Mouse (Mus musculus) forebrain, embryonic 12.5 days (tissue): Measurements from ENCODE around the gene AY761185. TPM values are rescaled to one million over a fixed set of nuclear protein-coding genes. Genes with fewer than 3 reads are reported as not detected.
"Not testable (repeated sequence)": the region's sequence is repeated elsewhere in the genome, so short reads cannot be mapped to it uniquely, and the experiment has no call there.

ENCODE experiments used
- ATAC-seq: fragments of 200-750 bp; cut with Nextera tagmentation; 2 replicates; pipeline ENCODE4 v1.8.0; 2017; ENCODE audit warnings: moderate TSS enrichment; ENCODE audit not compliant: low FRiP score
- H3K27ac ChIP-seq: fragments of 300-500 bp; sonication (generic); 2 replicates; pipeline ENCODE4 v1.5.1; 2016; ENCODE audit warnings: mild to moderate bottlenecking
- H3K27me3 ChIP-seq: fragments of 300-500 bp; sonication (generic); 2 replicates; pipeline ENCODE4 v1.6.1; 2016; ENCODE audit warnings: mild to moderate bottlenecking
- H3K36me3 ChIP-seq: fragments of 300-500 bp; sonication (generic); replicated peaks from 2 replicates; pipeline ENCODE4 v1.6.1; 2016; ENCODE audit warnings: mild to moderate bottlenecking
- H3K4me1 ChIP-seq: fragments of 300-500 bp; sonication (generic); 2 replicates; pipeline ENCODE4 v1.6.1; 2016
- H3K4me2 ChIP-seq: fragments of 300-500 bp; sonication (generic); 2 replicates; pipeline ENCODE4 v1.6.1; 2016; ENCODE audit warnings: mild to moderate bottlenecking, moderate library complexity
- H3K4me3 ChIP-seq: fragments of 300-500 bp; sonication (generic); replicated peaks from 2 replicates; pipeline ENCODE4 v1.5.1; 2016; ENCODE audit warnings: mild to moderate bottlenecking
- H3K9ac ChIP-seq: fragments of 300-500 bp; sonication (generic); 2 replicates; pipeline ENCODE4 v1.6.1; 2016; ENCODE audit warnings: mild to moderate bottlenecking
- H3K9me3 ChIP-seq: fragments of 300-500 bp; sonication (generic); 2 replicates; pipeline ENCODE4 v1.6.1; 2016
- WGBS: fragments of 180-500 bp; shearing (Covaris S2); methylation state at CpG from one replicate; pipeline ENCODE4 v1.1.7; 2016; 5-methylcytosine and 5-hydroxymethylcytosine counted together
- polyA plus RNA-seq: library from polyadenylated mRNA; unstranded; fragments of >200 nt; fragmentation: Nextera tagmentation; extraction: Ambion mirVana; gene quantifications from 2 replicates; pipeline ENCODE4 v1.2.1, GENCODE M21; 2016

Gene AY761185
- not detected in 2 replicates for polyA plus RNA-seq

DNA sequence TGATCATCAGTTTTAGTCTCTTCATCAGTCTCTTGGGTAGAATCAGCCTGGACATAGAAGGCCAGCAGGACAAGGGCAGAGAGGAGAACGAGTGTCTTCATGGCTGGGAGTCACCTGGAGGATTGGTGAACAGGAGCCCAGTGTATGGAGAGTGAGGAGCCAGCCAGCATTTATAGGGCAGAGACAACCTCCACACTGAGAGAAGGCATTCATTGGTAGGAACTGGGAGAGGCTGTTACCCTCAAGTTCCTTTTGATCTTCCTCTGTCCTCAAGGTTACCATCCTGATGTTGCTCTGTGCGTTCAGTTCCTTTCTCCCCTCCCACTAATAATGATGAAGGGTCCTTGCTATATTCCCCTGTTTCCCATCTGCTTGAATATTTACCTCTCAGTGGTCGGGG is at the start of gene AY761185:
Gene AY761185 (minus strand): TSS at position 101 of the 400 bp plus-strand sequence.
- peaks cover 23% of the 10 kb centered on the region for H3K9me3 ChIP-seq
- 78% methylated on average over 3 of the region's 3 CpGs for WGBS
- no peak within 1 kb of the TSS for H3K9ac ChIP-seq
- H3K36me3 ChIP-seq, result no peaks in the 10 kb centered on the region
- H3K27ac ChIP-seq, result no peak within 1 kb of the TSS
- H3K4me3 ChIP-seq, result no peak within 1 kb of the TSS
- no peak within 1 kb of the TSS for H3K4me2 ChIP-seq
- ATAC-seq, result no peak
- no peaks in the 10 kb centered on the region for H3K27me3 ChIP-seq
- H3K4me1 ChIP-seq, result no peaks in the 10 kb centered on the region

DNA sequence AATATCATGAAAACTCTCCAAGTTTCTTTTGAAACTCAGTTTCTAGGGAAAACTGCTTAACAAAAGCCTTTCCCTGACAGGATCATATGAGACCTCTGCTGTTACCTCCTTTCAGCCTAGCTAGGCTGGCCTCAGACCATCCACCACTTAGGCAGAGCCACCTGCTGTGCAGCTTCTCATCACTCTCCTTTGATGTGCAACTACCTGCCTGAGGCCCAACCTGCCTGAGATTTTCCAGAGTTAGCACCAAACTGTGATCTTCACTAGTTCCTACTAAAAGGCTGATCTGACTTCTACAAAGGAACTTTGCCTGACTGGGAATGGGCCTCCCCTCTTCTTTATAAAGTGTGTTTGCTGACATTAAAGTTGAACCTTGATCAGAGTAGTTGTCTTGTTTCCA is 49.5 kb upstream of the AY761185 start:
- not testable (repeated sequence) for H3K4me2 ChIP-seq, ATAC-seq, H3K4me3 ChIP-seq, H3K27ac ChIP-seq, H3K9me3 ChIP-seq, H3K36me3 ChIP-seq, H3K27me3 ChIP-seq, H3K4me1 ChIP-seq, H3K9ac ChIP-seq

- Histone ChIP-seq H3K4me2 (no peak overlapping the region), H3K36me3 (no peaks in the 10 kb centered on the region), H3K27ac (no peak overlapping the region), H3K9me3 (peaks cover 28% of the 10 kb centered on the region), H3K9ac (no peak overlapping the region), H3K27me3 (no peaks in the 10 kb centered on the region), H3K4me1 (no peaks in the 10 kb centered on the region), H3K4me3 (no peak overlapping the region)
- no peak for ATAC-seq
- 41% methylated on average over 1 of the region's 1 CpGs for WGBS
These were observed 35.3 kb upstream of the AY761185 start for GRCm38 (mm10) chr8:20979846-20980245.

DNA sequence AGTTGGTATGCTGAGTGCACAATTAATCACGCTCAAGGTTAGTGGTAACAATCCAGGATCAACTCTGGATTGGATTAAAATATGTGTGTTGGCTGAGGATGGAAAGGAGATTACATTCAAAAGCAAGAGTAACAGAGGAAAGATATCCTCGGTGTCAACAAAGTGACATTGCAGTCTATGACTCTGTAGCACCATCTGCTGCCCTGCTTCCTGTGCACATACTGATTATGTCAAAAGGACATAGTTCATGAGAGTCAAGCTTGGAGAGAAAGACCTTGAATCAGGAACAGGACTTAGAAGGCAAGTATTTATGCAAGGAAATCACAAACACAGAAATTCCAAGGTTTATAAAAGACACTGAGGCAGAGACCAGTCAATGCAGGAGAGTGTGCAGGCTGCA is 20.0 kb upstream of the AY761185 start:
- Histone ChIP-seq H3K4me3 (no peak overlapping the region), H3K27me3 (no peaks in the 10 kb centered on the region), H3K4me1 (no peaks in the 10 kb centered on the region), H3K4me2 (no peak overlapping the region), H3K9ac (no peak overlapping the region), H3K36me3 (no peaks in the 10 kb centered on the region), H3K9me3 (peaks cover 13% of the 10 kb centered on the region), H3K27ac (no peak overlapping the region)
- WGBS, result 83% methylated on average over 2 of the region's 2 CpGs
- no peak for ATAC-seq

DNA sequence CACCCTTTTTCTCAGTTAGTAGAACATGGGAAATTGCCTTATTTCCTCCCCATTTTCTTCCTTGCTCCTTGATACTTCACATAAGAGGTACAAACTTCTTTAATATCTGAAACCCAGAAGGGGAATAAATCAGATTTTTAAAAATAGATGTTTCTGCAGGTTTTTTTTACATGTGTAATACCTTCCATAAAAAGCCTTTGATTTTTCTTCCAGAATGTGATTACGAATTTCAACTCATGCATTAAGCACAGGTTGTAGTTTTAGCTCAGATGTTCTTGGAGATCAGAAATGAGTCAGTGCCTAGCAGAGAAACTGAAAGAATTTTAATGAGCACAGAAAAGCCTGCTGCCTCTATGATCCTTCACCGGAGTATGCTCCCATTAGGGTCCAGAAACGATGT is 22.5 kb downstream of the AY761185 start, which contains the start of gene Gm6040:
Gene Gm6040 (minus strand): TSS at position 101 of the 400 bp plus-strand sequence.
- Histone ChIP-seq H3K27ac (no peak within 1 kb of the TSS), H3K4me3 (no peak within 1 kb of the TSS), H3K4me2 (no peak within 1 kb of the TSS), H3K36me3 (no peaks in the 10 kb centered on the region), H3K27me3 (no peaks in the 10 kb centered on the region), H3K4me1 (no peaks in the 10 kb centered on the region), H3K9me3 (peaks cover 34% of the 10 kb centered on the region), H3K9ac (no peak within 1 kb of the TSS)
- 86% methylated on average over 3 of the region's 3 CpGs for WGBS
- no peak for ATAC-seq

GRCm38 (mm10) chr8:20912288-20912687 is 32.2 kb downstream of the AY761185 start:
- WGBS, result 82% methylated on average over 1 of the region's 1 CpGs
- no peaks in the 10 kb centered on the region for H3K27me3 ChIP-seq
- no peak for ATAC-seq
- no peak overlapping the region for H3K27ac ChIP-seq
- peaks cover 27% of the 10 kb centered on the region for H3K9me3 ChIP-seq
- H3K9ac ChIP-seq, result no peak overlapping the region
- H3K36me3 ChIP-seq, result no peaks in the 10 kb centered on the region
- no peak overlapping the region for H3K4me3 ChIP-seq
- no peaks in the 10 kb centered on the region for H3K4me1 ChIP-seq
- no peak overlapping the region for H3K4me2 ChIP-seq

DNA sequence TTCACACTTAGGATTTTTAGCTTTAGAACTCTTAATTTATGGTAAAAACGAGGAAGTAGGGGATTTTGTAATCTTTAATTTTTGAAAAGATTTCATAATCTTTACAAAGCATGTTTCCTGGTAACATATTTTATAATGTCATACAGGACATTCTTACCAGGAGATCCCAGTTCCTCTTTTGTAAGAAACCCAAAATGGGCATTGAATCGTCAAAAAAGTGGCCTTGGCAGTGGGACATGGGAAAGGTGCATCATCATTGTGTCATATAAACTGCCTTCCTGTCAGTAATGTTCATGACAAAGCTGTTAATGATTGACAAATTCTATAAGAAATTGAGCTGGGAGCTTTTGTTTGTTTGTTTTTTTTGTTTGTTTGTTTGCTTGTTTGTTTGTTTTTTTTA is 36.3 kb downstream of the AY761185 start:
- Histone ChIP-seq H3K9ac (no peak overlapping the region), H3K4me1 (no peaks in the 10 kb centered on the region), H3K9me3 (peaks cover 24% of the 10 kb centered on the region), H3K4me2 (no peak overlapping the region), H3K27ac (no peak overlapping the region), H3K36me3 (no peaks in the 10 kb centered on the region), H3K4me3 (no peak overlapping the region), H3K27me3 (no peaks in the 10 kb centered on the region)
- WGBS, result 61% methylated on average over 2 of the region's 2 CpGs
- no peak for ATAC-seq

DNA sequence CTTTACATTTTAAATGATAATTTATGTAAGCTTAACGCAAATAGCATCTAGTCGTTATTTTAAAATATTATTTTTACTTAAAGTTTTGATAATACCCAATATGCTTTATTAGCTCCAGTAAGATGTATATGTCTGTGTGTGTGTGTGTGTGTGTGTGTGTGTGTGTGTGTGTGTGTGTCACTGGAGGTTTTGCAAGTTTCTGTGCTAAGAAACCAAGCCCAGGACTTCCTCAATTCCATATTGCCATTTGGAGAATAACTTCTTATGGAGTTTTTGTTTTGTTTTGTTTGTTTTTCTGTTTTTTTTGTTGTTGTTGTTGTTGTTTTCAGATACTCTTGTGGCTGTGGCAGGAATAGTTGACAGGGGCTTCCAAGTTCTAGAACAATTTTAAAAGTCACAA is 37.4 kb downstream of the AY761185 start:
- Histone ChIP-seq H3K4me1 (no peaks in the 10 kb centered on the region), H3K9ac (no peak overlapping the region), H3K4me2 (no peak overlapping the region), H3K9me3 (peaks cover 26% of the 10 kb centered on the region), H3K27me3 (no peaks in the 10 kb centered on the region), H3K4me3 (no peak overlapping the region), H3K36me3 (no peaks in the 10 kb centered on the region), H3K27ac (no peak overlapping the region)
- 90% methylated on average over 2 of the region's 2 CpGs for WGBS
- no peak for ATAC-seq

GRCm38 (mm10) chr8:20902527-20902926 is 42.0 kb downstream of the AY761185 start, which contains the start of gene Gm15056:
Gm15056 (minus strand) TSS chr8:20902627.
- no peaks in the 10 kb centered on the region for H3K36me3 ChIP-seq
- H3K4me1 ChIP-seq, result no peaks in the 10 kb centered on the region
- 47% methylated on average over 2 of the region's 2 CpGs for WGBS
- peaks cover 36% of the 10 kb centered on the region for H3K9me3 ChIP-seq
- no peak within 1 kb of the TSS for H3K9ac ChIP-seq
- H3K4me2 ChIP-seq, result no peak within 1 kb of the TSS
- H3K27me3 ChIP-seq, result no peaks in the 10 kb centered on the region
- ATAC-seq, result no peak
- H3K4me3 ChIP-seq, result no peak within 1 kb of the TSS
- no peak within 1 kb of the TSS for H3K27ac ChIP-seq

Other genes starting within 250 kb of the AY761185 start
- not detected in 2 replicates for gene Defb33, start 52.0 kb downstream of the AY761185 start, polyA plus RNA-seq
- not detected in 2 replicates for gene Gm15056, start 42.1 kb downstream of the AY761185 start, polyA plus RNA-seq
- gene Gm6040, start 22.6 kb downstream of the AY761185 start, polyA plus RNA-seq, result not detected in 2 replicates
- not detected in 2 replicates for gene Defa21, start 80.8 kb upstream of the AY761185 start, polyA plus RNA-seq
- gene Defa23, start 110.3 kb upstream of the AY761185 start, polyA plus RNA-seq, result not detected in 2 replicates
- not detected in 2 replicates for gene Defa35, start 120.3 kb upstream of the AY761185 start, polyA plus RNA-seq
- not detected in 2 replicates for gene Defa25, start 139.7 kb upstream of the AY761185 start, polyA plus RNA-seq
- not detected in 2 replicates for gene Gm14851, start 151.3 kb upstream of the AY761185 start, polyA plus RNA-seq
- gene Defa30, start 189.9 kb upstream of the AY761185 start, polyA plus RNA-seq, result not detected in 2 replicates
- not detected in 2 replicates for gene Defa22, start 217.6 kb upstream of the AY761185 start, polyA plus RNA-seq
- gene Defa31, start 246.9 kb upstream of the AY761185 start, polyA plus RNA-seq, result not detected in 2 replicates